In the genomic region with DNA sequence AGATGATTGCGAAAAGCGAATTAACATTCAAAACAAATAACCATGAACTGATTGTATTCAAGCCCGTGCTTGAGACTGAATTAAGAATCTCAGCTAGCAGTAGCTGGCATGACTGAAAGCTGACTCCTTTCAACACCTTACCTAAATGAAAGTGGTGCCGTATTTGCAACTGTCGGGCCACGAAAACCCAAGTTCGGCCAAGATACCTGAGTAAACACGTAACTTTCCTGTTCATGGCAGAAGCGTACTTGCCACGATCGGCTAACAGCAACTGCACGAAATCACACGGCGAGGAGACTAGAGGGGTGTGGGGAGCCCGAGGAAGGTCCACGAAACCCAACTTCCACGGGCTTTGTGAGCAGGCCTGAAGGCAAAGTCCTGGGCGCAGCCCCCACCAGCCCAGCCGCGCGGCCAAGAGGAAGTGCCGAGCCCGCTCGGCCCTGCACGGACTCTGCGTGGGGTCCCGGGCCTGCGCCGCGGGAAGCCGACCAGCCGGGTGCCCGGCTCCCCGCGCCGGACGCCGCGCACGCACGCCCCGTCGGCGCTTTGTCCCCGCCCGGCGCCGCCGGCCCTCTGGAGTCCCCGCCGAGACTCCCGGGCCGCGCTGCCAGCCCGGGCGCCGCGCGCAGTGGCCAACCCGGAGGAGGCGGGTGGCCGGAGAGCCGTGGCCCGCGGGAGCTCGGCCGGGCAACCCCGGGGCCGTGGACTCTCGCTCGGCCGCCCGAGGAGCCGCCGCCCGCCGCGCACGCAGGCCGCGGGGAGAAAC, we compare ENCODE assay signal across 7 mouse cellular contexts. TPM values are rescaled to one million over a fixed set of nuclear protein-coding genes. Genes with fewer than 3 reads are reported as not detected.
DNase-seq lines count a peak whose midpoint lies in the region; ATAC-seq and TF ChIP-seq lines count a peak whose summit lies in the region.

No protein-coding gene starts in this region.

- TF ChIP-seq POLR2A in brain, embryonic 14.5 days (IDR thresholded peaks at IDR 0.05; ENCODE audit: borderline replicate concordance, extremely low read depth, insufficient read depth, insufficient read length, poor library complexity, severe bottlenecking), result 0 out of 2 replicates have a peak, but pooled peaks have one; percentile 10
- TF ChIP-seq POLR2A in spleen, adult 2 months (IDR thresholded peaks at IDR 0.05; ENCODE audit: low read depth, low read length), result no peak

- H3K36me3 ChIP-seq in forebrain, embryonic 16.5 days (ENCODE audit: control insufficient read depth, insufficient read depth), result no peaks in the 10 kb centered on the region
- no peaks in the 10 kb centered on the region for H3K36me3 ChIP-seq in hindbrain, embryonic 13.5 days
- H3K36me3 ChIP-seq in spleen, adult 2 months (ENCODE audit: control insufficient read depth, insufficient read depth, low read length), result no peaks in the 10 kb centered on the region

- H3K9ac ChIP-seq in forebrain, embryonic 16.5 days (replicated peaks; ENCODE audit: low read depth, low read length), result peak overlapping the region; percentile 77
- peak overlapping the region; percentile 93 for H3K9ac ChIP-seq in hindbrain, embryonic 13.5 days

- ATAC-seq in forebrain, embryonic 16.5 days, result peak; percentile 57
- ATAC-seq in hindbrain, embryonic 13.5 days (ENCODE audit: low FRiP score), result peak; percentile 71
- peak; percentile 48 for ATAC-seq in megakaryocyte, adult 5-6 weeks (ENCODE audit: poor library complexity, severe bottlenecking)

- peak; percentile 53 for DNase-seq in Muller cell, postnatal 12 days (ENCODE audit: inconsistent ontology term)
- DNase-seq in brain, embryonic 14.5 days (ENCODE audit: low read depth), result peak; percentile 69
- DNase-seq in left cerebral cortex, adult 2 months (ENCODE audit: extremely low spot score in 1 of 2, low spot score in 2 of 2), result peak; percentile 47 to 54
- peak; percentile 25 to 43 for DNase-seq in spleen, adult 2 months (ENCODE audit: low read depth in 1 of 2, low spot score in 2 of 2)

- TF ChIP-seq CTCF in brain, embryonic 14.5 days (IDR thresholded peaks at IDR 0.05; ENCODE audit: borderline replicate concordance, extremely low read depth, insufficient read depth, insufficient read length), result no peak
- no peak for TF ChIP-seq CTCF in left cerebral cortex, adult 2 months (IDR thresholded peaks at IDR 0.05)
- TF ChIP-seq CTCF in spleen, adult 2 months (IDR thresholded peaks at IDR 0.05; ENCODE audit: extremely low read depth, insufficient read depth, insufficient read length, insufficient replicate concordance), result no peak

- H3K4me2 ChIP-seq in forebrain, embryonic 16.5 days (ENCODE audit: low read length), result peak overlapping the region; percentile 65
- H3K4me2 ChIP-seq in hindbrain, embryonic 13.5 days, result peak overlapping the region; percentile 62

- intact Hi-C loops in left cerebral cortex, adult 2 months (cut with DNase I), result no loop called here

- H3K9me3 ChIP-seq in forebrain, embryonic 16.5 days (ENCODE audit: control insufficient read depth, low read length), result no peaks in the 10 kb centered on the region
- H3K9me3 ChIP-seq in hindbrain, embryonic 13.5 days, result no peaks in the 10 kb centered on the region

- H3K27ac ChIP-seq in forebrain, embryonic 16.5 days (ENCODE audit: low read length), result peak overlapping the region; percentile 78
- peak overlapping the region; percentile 95 for H3K27ac ChIP-seq in hindbrain, embryonic 13.5 days
- peak overlapping the region; percentile 90 for H3K27ac ChIP-seq in left cerebral cortex, adult 2 months
- H3K27ac ChIP-seq in spleen, adult 2 months (ENCODE audit: insufficient read depth, low read length), result peak overlapping the region; percentile 86

- WGBS in forebrain, embryonic 16.5 days, result under 1% methylated on average over 69 of the region's 81 CpGs
- WGBS in hindbrain, embryonic 13.5 days, result under 1% methylated on average over 51 of the region's 81 CpGs
- WGBS in spleen, adult 2 months, result under 1% methylated on average over 80 of the region's 81 CpGs

- H3K4me1 ChIP-seq in forebrain, embryonic 16.5 days (replicated peaks; ENCODE audit: control insufficient read depth, insufficient read depth, low read length), result peaks cover 8% of the 10 kb centered on the region
- H3K4me1 ChIP-seq in hindbrain, embryonic 13.5 days (replicated peaks), result peaks cover 17% of the 10 kb centered on the region
- peaks cover 2% of the 10 kb centered on the region; the same call in 1 of the 2 replicates for H3K4me1 ChIP-seq in spleen, adult 2 months (ENCODE audit: control insufficient read depth, insufficient read depth, insufficient read length)

- no peaks in the 10 kb centered on the region for H3K27me3 ChIP-seq in forebrain, embryonic 16.5 days (replicated peaks; ENCODE audit: control insufficient read depth, insufficient read depth, low read length)
- H3K27me3 ChIP-seq in hindbrain, embryonic 13.5 days, result no peaks in the 10 kb centered on the region
- no peaks in the 10 kb centered on the region for H3K27me3 ChIP-seq in spleen, adult 2 months (ENCODE audit: control insufficient read depth, insufficient read depth, low read length)

- peak overlapping the region; percentile 96 for H3K4me3 ChIP-seq in forebrain, embryonic 16.5 days (replicated peaks; ENCODE audit: low read length)
- peak overlapping the region; percentile 92 for H3K4me3 ChIP-seq in hindbrain, embryonic 13.5 days
- H3K4me3 ChIP-seq in left cerebral cortex, adult 2 months, result peak overlapping the region; percentile 93
- H3K4me3 ChIP-seq in spleen, adult 2 months (ENCODE audit: extremely low read depth, insufficient read depth, insufficient read length), result peak overlapping the region; percentile 73

RNA-seq across cellular contexts. Expression of a gene that starts 0.8 kb away (rescaled TPM):
- polyA plus RNA-seq in brain, embryonic 14.5 days (2012; rRNA removed), result 29.0 and 31.2 TPM in 2 replicates
- polyA plus RNA-seq in forebrain, embryonic 16.5 days (2015; fragmentation: Nextera tagmentation; extraction: Ambion mirVana), result 29.6 and 31.8 TPM in 2 replicates
- 29.4 and 31.4 TPM in 2 replicates for polyA plus RNA-seq in hindbrain, embryonic 13.5 days (2015; fragmentation: Nextera tagmentation; extraction: Ambion mirVana)
- 10 to 100 TPM; 36.6 to 40.8 TPM for total RNA-seq in left cerebral cortex, adult 2 months (2021)
- 123 and 128 TPM in 2 replicates for total RNA-seq in megakaryocyte, adult 5-6 weeks (2015)
- total RNA-seq in megakaryocyte, adult 5-6 weeks (2017), result 47.5 and 78.3 TPM in 2 replicates
- polyA plus RNA-seq in spleen, adult 2 months (2012; rRNA removed), result 5.8 and 7.8 TPM in 2 replicates

Comparison
In these comparisons a context has a peak if more than half of its experiments do, and no peak if none do; other contexts are left out.
1. Peak in every context shown above with its lines: DNase-seq, ATAC-seq, H3K4me3 ChIP-seq and H3K27ac ChIP-seq.